Mouse (Mus musculus): ENCODE data around the gene Zfp101.

Gene Zfp101

DNA sequence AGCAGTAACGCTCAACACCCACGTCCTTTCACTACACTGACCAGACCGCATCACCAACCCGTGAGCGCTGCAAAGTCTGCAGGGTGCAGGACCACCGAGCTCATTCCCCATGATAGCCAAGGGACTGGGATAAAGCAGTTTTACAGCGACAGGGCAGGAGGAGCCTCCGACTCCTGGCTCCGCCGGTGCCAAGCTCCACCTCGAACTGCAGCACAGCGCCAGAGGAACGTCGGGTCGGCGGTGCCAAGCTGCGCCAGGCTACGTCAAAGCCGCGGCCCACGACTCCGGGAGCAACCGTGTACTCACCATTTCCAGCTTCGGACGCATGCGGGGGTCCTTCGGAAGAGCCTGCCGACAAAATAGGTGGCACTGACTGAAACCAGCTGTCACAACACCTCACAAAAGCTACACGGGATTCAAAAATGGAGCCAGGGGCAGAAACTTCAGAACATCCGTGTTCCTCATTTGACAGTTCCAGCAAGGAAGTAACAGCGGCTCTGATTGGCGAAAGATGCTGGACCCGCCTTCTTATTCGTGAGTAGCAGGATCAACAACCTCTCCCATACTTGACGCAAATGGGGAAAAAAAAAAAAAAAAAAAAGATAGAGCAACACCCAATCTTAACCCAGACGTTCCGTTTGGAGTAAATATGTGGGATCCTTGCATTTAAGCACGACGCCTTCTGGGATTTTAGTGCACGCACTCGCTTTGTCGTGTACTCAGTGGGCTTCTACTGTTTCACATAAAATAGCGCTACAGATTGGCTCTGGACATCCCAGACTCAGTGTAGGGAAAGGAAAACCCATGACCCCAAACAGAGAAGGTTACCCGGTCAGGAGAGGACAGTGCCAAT, at the start of gene Zfp101:
Zfp101 (minus strand) TSS at position 460 of the 853 bp plus-strand sequence.
- DNase-seq (ENCODE audit: low read depth, low spot score), result peak; percentile 99

DNA sequence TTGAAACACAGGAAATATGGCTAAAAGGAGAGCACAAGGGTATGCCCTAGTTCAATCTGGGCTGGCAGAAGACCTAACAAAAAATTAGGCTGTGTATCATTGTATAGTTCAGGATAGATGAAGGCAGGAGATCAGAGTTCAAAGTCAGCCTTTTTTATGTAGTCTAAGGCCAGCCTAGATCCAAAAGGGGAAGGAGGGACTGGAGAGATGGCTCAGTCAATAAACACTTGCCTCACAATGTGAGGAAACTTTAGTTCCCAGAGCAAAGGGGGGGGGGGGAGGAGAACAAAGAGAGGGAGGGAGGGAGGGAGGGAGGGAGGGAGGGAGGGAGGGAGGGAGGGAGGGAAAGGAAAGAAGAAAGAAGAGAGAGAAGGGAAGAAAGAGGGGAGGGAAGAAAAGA, 46.7 kb upstream of the Zfp101 start:
- no peak for DNase-seq (ENCODE audit: low read depth, low spot score)

DNA sequence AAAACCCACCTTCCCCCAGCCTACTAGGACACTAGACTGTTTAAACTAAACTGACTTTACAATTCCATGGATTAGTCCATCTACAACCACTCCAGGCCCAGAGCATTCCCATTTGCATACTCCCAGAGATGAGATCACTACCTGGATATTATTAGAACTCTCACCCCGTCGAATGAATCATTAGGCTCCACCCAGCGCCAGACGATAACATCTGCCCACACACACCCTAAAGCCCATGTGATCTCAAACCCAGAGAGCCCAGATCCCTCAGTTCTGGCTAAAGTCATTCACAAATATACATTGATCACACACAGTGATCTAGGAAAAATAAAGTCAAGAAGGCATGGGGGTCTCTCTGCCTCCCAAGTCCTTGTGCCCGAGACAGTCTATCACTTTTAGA, 45.5 kb upstream of the Zfp101 start:
- DNase-seq (ENCODE audit: low read depth, low spot score), result peak; percentile 74

DNA sequence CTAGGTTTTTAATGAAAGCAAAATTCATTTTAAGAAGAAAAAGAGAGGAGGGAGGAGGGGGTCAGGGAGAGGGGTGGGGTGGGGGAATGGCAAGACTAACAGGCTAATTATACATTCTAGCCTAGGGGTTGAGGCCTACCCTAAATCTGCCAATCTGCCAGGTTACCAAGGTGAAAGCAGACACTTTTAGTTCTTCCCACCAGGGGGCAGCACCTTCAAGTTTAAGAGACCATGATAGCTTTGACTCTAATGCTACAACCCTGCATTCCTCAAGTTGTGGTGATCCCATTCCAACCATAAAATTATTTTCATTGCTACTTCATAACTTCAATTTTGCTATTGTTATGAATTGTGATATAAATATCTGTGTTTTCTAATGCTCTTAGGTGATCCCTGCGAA, 44.7 kb upstream of the Zfp101 start:
- peak; percentile 92 for DNase-seq (ENCODE audit: low read depth, low spot score)

DNA sequence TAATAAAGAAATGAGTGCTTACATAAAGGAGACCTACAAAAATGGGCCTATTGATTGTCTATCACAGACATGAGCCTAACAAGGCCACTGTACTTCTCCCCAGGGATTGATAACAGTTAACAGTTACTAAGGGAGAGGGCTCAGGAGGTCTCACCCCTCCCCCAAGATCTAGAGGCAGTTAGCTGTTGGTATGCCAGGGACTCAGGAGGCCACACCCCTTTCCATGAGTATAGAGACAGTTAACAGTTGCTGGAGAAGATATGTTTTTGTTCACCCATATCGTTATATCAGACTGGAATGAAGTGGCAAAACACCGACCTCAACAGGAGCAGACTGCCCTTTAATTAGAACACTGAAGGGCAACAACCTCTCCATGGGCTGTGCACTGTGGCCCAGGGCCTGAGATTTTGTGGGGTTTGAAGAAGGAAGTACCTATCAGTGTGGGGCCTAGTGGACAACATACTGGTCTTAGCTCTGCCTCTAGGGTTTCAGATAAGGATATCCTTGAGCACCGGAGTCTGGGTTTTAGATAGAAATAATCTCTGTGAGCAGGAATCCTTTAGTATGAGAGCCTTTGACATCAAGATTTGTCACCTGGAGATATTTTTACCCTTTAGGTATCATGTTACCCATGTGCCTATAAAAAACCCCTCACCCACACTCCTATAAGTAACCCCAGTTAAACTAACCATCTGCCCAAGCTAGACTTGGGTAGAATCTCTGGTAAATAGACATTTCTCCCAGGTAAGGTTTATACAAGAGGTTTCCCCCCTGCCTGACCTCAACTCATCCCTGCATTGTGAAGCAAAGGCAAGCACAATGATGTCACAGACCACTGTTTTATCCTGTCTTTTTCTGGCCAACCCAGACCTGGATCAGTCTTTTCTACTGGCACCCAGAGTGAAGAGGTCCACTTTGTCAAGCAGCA, 37.8 kb upstream of the Zfp101 start, which contains the start of gene Actl9:
Actl9 (plus strand) TSS at position 878 of the 928 bp plus-strand sequence.
- DNase-seq (ENCODE audit: low read depth, low spot score), result no peak

DNA sequence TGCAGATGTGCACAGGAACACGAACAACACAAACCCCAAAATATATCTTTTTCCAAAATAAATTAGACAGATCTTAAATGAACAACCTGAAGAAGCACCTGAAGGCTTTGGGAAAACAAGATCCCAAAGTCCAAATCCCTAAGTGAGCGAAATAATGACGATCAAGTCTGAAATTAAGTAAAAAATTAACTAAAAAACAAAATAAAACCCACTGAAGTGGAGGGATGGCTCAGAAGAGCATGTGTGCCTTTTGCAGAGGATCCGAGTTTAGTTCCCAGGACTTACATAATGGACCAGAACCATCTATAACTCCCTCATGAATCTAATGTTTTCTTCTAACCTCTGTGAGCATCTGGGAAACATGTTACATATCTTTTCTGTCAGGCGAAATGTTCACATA, 2.2 kb downstream of the Zfp101 start:
- no peak for DNase-seq (ENCODE audit: low read depth, low spot score)

DNA sequence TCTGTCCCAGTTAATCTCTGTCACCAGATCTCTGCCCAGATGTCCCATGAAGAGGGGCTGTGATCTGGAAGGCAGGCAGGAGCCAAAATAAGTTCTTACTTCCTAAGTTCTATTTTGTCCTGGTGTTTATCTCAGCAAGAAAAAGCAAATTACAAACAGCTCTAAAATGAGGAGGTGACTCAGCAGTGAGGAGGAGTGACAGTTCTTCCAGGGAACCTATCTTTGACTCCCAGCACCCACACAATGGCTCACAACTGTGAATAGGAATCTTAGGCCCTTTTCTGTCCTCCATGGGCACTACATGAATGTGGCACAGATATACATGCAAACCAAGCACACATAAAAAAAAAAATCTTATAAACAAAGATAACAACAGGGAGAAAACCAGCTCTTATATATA, 8.7 kb downstream of the Zfp101 start:
- no peak for DNase-seq (ENCODE audit: low read depth, low spot score)

DNA sequence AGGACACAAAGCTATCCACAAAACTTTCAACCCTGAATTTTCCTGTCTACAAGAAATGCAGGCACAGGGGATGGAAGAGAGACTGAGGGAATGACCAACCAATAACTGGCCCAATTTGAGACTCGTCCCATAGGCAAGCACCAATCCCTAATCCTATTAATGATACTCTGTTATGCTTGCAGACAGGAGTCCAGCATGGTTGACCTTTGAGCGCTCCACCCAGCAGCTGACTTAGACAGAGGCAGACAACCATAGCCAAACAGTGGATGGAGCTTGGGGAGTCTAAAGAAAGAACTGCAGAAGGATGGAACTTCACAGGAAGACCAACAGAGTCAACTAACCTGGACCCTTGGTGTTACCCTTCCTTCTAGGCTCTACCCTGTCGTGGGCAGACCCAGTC, 21.6 kb downstream of the Zfp101 start:
- no peak for DNase-seq (ENCODE audit: low read depth, low spot score)

DNA sequence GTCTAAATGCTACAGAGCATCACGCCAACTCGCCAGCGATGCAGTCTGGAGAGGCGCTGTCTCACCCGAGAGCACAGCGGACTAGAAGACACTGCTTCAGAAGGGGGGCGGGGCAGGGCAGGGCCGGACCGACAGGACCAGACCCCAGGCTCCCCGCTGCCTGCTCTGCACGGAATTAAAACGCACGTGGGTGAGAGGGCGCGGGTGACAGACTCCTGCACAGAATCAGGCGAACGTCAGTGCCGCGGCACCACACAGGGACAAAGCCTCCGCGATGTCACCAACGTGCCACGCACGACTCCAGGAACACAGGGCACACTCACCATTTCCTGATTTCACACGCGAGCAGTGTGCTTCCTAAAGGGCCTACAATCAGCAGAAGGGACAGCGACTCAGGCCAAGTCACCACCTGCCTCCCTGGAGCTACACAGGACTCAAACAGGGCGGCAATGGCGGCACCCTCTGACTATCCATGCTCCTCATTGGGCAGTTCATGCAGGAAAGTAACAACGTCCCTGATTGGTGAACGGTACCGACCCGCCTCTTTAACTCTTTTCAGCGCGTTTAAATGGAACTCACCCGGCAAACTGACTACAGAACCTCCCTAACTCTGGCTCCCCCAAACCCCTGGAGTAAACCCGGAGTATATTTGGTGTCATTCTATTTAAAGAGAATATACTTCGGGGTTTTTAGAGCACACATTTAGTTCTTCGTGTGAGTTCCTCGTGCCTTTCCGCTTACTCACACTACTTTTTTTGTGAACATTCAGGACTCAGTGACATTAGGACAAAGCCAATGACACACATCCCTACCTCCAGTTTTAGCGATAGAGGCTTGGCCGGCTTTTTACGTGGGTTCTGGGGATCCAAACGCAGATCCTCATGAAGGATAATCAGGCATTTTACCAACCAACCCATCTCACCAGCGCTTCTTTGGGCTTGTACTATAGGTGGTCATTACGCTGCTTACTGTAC, 35.7 kb downstream of the Zfp101 start, which contains the start of gene Zfp81:
Zfp81 (minus strand) TSS at position 468 of the 974 bp plus-strand sequence.
- peak; percentile 96 for DNase-seq (ENCODE audit: low read depth, low spot score)

DNA sequence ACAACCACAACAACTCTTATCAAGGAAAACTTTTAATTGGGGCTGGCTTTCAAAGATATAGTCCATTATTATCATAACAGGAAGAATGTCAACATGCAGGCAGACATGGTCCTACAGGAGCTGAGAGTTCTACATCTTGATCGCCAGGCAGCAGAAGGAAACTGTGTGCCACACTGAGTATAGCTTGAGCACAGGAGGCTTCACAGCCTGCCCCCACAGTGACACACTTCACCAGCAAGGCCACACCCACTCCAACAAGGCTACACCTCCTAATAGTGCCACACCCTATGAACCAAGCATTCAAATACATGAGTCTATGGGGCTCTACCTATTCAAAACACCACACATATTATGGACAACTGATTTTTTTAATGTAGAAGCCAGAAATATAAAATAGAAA, 41.5 kb downstream of the Zfp101 start:
- no peak for DNase-seq (ENCODE audit: low read depth, low spot score)
